Mouse (Mus musculus) liver, embryonic 14 days (tissue): ENCODE data around the gene Gbx1. TPM values are rescaled to one million over a fixed set of nuclear protein-coding genes. Genes with fewer than 3 reads are reported as not detected.

Source experiments
- polyA plus RNA-seq: library from polyadenylated mRNA; depleted of rRNA; stranded (reverse); fragments of >200 nt; gene quantifications from 2 replicates; pipeline ENCODE4 v1.2.3, GENCODE M21; 2012; rRNA removed

Gbx1 gene
- polyA plus RNA-seq: not detected in 2 replicates

DNA sequence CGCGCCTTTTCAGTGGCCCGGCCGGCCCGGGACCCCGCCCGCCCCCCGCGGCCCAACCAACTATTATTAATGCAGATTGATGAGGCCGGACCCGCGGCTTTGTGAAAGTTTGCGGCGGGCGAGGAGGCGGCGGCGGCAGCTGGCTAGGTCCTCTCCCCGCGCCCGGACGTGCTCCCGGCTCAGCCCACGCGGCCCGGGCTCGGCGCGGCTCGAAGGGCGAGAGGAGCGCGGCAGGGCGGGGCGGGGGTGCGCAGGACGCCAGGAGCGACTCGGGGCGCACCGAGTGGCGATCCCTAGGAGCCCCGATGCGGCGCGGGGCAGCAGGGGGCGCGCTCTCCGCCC lies at the start of gene Gbx1:
Gene Gbx1, minus strand, starts transcription at position 314 of the 342 bp plus-strand sequence.

DNA sequence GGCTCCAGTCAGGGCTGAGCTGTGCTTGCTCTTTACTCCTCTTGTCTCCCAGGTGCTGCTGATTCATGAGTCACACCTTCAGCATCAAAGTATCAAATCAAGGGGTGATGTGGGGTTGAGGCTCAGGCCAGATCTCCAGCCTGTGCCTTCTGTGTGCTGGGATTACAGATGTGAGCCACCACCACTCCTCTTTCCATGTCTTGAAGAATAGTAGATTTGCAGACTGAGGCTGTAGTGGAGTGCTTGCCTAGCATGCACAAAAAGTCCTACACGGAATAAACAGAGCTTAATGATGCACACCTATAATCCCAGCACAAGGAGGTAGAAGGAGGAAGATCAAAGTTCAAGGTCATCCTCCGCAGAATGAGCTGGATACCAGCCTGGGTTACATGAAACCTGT lies 29.7 kb upstream of the Gbx1 start, which contains the start of gene 4931409K22Rik:
Gene 4931409K22Rik, minus strand, starts transcription at position 101 of the 400 bp plus-strand sequence.

DNA sequence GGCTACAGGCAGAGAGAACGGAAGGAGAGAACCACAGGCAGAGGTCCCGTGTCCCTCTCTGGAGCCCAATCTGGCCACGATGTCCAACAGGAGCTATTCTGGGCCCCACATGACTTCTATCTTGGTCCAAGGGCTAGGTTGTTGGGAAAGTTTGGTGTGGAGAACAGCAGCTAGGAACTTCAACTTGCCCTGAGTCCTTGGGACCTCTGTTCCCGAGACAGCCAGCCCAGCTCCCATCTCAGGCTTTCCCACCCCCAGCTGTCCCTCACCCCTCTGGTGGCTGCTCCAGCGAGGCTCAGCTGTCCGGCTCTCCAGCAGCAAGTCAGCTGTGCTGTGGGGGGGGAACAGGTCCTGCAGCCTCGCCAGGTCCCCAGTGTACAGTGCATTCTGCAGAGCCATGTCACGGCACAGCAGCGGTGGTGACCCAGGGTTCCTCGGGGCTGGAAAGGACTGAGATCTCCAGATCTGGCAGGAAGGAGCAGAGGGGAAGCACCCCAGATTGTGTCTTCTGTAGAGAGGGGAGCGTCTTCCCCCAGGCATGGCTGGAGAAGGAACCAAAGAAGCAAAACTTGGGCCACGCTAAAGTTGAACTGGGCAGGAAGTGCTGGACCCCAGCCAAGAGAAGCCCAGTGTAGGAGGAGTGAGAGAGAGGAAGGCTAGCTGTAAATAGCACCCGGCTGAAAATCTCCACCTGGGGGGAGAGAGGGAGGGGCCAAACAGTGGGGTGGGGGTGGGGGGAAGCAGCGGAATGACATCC lies 13.6 kb upstream of the Gbx1 start, which contains the start of gene Asb10:
Gene Asb10, minus strand, starts transcription at position 592 of the 757 bp plus-strand sequence.

Other genes starting within 250 kb of the Gbx1 start
- 0.47 and 0.57 TPM in 2 replicates for gene Kcnh2, start 175.6 kb downstream of the Gbx1 start, polyA plus RNA-seq
- gene Nos3, start 162.4 kb downstream of the Gbx1 start, polyA plus RNA-seq: 1.1 and 1.3 TPM in 2 replicates
- 0.52 and 0.53 TPM in 2 replicates for gene Atg9b, start 135.1 kb downstream of the Gbx1 start, polyA plus RNA-seq
- gene Abcb8, start 133.5 kb downstream of the Gbx1 start, polyA plus RNA-seq: 15.1 and 17.0 TPM in 2 replicates
- gene Asic3, start 113.8 kb downstream of the Gbx1 start, polyA plus RNA-seq: 0.03 and 0.05 TPM in 2 replicates
- 9.4 TPM in 2 replicates for gene Cdk5, start 103.7 kb downstream of the Gbx1 start, polyA plus RNA-seq
- gene Slc4a2, start 103.4 kb downstream of the Gbx1 start, polyA plus RNA-seq: 9.3 and 13.0 TPM in 2 replicates
- gene Fastk, start 81.9 kb downstream of the Gbx1 start, polyA plus RNA-seq: 52.7 and 57.8 TPM in 2 replicates
- gene Tmub1, start 79.3 kb downstream of the Gbx1 start, polyA plus RNA-seq: 4.3 and 4.9 TPM in 2 replicates
- 15.9 and 17.7 TPM in 2 replicates for gene Agap3, start 75.0 kb downstream of the Gbx1 start, polyA plus RNA-seq
- 0.08 and 0.09 TPM in 2 replicates for gene Asb10, start 13.8 kb upstream of the Gbx1 start, polyA plus RNA-seq
- 0.02 TPM in 1 of 2 replicates, not detected in the other for gene 4931409K22Rik, start 29.6 kb upstream of the Gbx1 start, polyA plus RNA-seq
- gene Abcf2, start 50.3 kb upstream of the Gbx1 start, polyA plus RNA-seq: 31.4 and 35.9 TPM in 2 replicates
- gene Chpf2, start 59.5 kb upstream of the Gbx1 start, polyA plus RNA-seq: 4.7 and 5.8 TPM in 2 replicates
- gene Smarcd3, start 97.2 kb upstream of the Gbx1 start, polyA plus RNA-seq: 1.1 and 1.5 TPM in 2 replicates
- 11.5 and 11.7 TPM in 2 replicates for gene Nub1, start 158.3 kb upstream of the Gbx1 start, polyA plus RNA-seq
- 1.1 and 1.2 TPM in 2 replicates for gene Wdr86, start 203.5 kb upstream of the Gbx1 start, polyA plus RNA-seq
- gene Crygn, start 230.8 kb upstream of the Gbx1 start, polyA plus RNA-seq: 0.08 TPM in 1 of 2 replicates, not detected in the other